In genomic region chr13:102593405-102594200, GRCm38 (mm10) we compare ENCODE assay signal across 9 mouse cellular contexts.
DNase-seq lines count a peak whose midpoint lies in the region; ATAC-seq and TF ChIP-seq lines count a peak whose summit lies in the region.
"Had no signal": no experiment of that assay in that cellular context is flagged by ENCODE, and none has a peak within 500 bp of the region (broad histone marks: within the 10 kb centered on the region; RNA-seq: fewer than 3 reads in every experiment).

No protein-coding gene starts in this region.

- H3K36me3 ChIP-seq in kidney, adult 2 months (ENCODE audit: control insufficient read depth, insufficient read depth, low read length): no peaks in the 10 kb centered on the region
- no peaks in the 10 kb centered on the region for H3K36me3 ChIP-seq in kidney, embryonic 15.5 days
- H3K36me3 ChIP-seq: neural tube, embryonic 13.5 days had no signal

- no peaks in the 10 kb centered on the region; the same call in 1 of the 2 replicates for H3K4me1 ChIP-seq in kidney, adult 2 months (ENCODE audit: control insufficient read depth, insufficient read depth, low read length)
- peaks cover 22% of the 10 kb centered on the region for H3K4me1 ChIP-seq in kidney, embryonic 15.5 days
- H3K4me1 ChIP-seq in olfactory bulb, adult 2 months (ENCODE audit: control insufficient read depth, insufficient read depth, low read length): no peaks in the 10 kb centered on the region; the same call in 1 of the 2 replicates

- no peak overlapping the region for H3K27ac ChIP-seq in kidney, adult 2 months (ENCODE audit: insufficient read depth, low read depth, low read length)
- no peak overlapping the region for H3K27ac ChIP-seq in kidney, embryonic 15.5 days
- H3K27ac ChIP-seq in olfactory bulb, adult 2 months (ENCODE audit: insufficient read depth, low read depth, low read length): peak overlapping the region; percentile 56
- H3K27ac ChIP-seq: neural tube, embryonic 13.5 days had no signal

- no peak overlapping the region for H3K9ac ChIP-seq in kidney, embryonic 15.5 days
- H3K9ac ChIP-seq: neural tube, embryonic 13.5 days had no signal

- 83% methylated on average over 12 of the region's 12 CpGs for WGBS in kidney, adult 2 months
- 86% methylated on average over 12 of the region's 12 CpGs for WGBS in kidney, embryonic 15.5 days
- 79% methylated on average over 12 of the region's 12 CpGs for WGBS in olfactory bulb, adult 2 months

- no peaks in the 10 kb centered on the region for H3K9me3 ChIP-seq in kidney, embryonic 15.5 days (replicated peaks)
- H3K9me3 ChIP-seq: neural tube, embryonic 13.5 days had no signal

- DNase-seq in kidney, adult 2 months: peak; percentile 65
- peak; percentile 31 to 34 for DNase-seq in frontal cortex, postnatal 14 days (ENCODE audit: low spot score in 2 of 2)
- DNase-seq in kidney, postnatal 36 days: peak; percentile 38 to 62
- no peak for DNase-seq in thymus, adult 18-20 months
- DNase-seq in yolk sac, embryonic 10.5 days (ENCODE audit: low spot score): no peak

- no peak for TF ChIP-seq POLR2A in kidney, adult 2 months (IDR thresholded peaks at IDR 0.05; ENCODE audit: low read depth, low read length)
- no peak for TF ChIP-seq POLR2A in olfactory bulb, adult 2 months (IDR thresholded peaks at IDR 0.05; ENCODE audit: insufficient read depth, low read depth, low read length)

- no peak for ATAC-seq in kidney, embryonic 15.5 days (replicated peaks; ENCODE audit: low FRiP score)
- no peak for ATAC-seq in CD4-positive, CD25-positive, alpha-beta regulatory T cell, adult 4 months

- no peak overlapping the region for H3K4me3 ChIP-seq in kidney, adult 2 months (ENCODE audit: insufficient read depth, low read depth, low read length)
- H3K4me3 ChIP-seq in kidney, embryonic 15.5 days (replicated peaks): no peak overlapping the region
- no peak overlapping the region for H3K4me3 ChIP-seq in olfactory bulb, adult 2 months (ENCODE audit: insufficient read depth, low read depth, low read length)
- H3K4me3 ChIP-seq: neural tube, embryonic 13.5 days had no signal

- no peaks in the 10 kb centered on the region for H3K27me3 ChIP-seq in kidney, adult 2 months (replicated peaks; ENCODE audit: control insufficient read depth, insufficient read depth, low read length)
- H3K27me3 ChIP-seq in kidney, embryonic 15.5 days: no peaks in the 10 kb centered on the region
- H3K27me3 ChIP-seq: neural tube, embryonic 13.5 days had no signal

- no peak overlapping the region for H3K4me2 ChIP-seq in kidney, embryonic 15.5 days
- H3K4me2 ChIP-seq: neural tube, embryonic 13.5 days had no signal

- TF ChIP-seq CTCF in kidney, adult 2 months (conservative IDR thresholded peaks at IDR 0.05; ENCODE audit: insufficient read depth, insufficient read length, low read depth, low read length): no peak
- TF ChIP-seq CTCF in olfactory bulb, adult 2 months (IDR thresholded peaks at IDR 0.05; ENCODE audit: insufficient read depth, low read depth, low read length): no peak

Comparison
In these comparisons a context has a peak if more than half of its experiments do, and no peak if none do; other contexts are left out.
1. DNase-seq: peak in kidney, adult 2 months (single experiment), frontal cortex, postnatal 14 days (2 of 2) and kidney, postnatal 36 days (2 of 2); none in thymus, adult 18-20 months (0 of 2) and yolk sac, embryonic 10.5 days (single experiment).